Comparison of ENCODE assay signal across 1 mouse cellular context in the genomic region with DNA sequence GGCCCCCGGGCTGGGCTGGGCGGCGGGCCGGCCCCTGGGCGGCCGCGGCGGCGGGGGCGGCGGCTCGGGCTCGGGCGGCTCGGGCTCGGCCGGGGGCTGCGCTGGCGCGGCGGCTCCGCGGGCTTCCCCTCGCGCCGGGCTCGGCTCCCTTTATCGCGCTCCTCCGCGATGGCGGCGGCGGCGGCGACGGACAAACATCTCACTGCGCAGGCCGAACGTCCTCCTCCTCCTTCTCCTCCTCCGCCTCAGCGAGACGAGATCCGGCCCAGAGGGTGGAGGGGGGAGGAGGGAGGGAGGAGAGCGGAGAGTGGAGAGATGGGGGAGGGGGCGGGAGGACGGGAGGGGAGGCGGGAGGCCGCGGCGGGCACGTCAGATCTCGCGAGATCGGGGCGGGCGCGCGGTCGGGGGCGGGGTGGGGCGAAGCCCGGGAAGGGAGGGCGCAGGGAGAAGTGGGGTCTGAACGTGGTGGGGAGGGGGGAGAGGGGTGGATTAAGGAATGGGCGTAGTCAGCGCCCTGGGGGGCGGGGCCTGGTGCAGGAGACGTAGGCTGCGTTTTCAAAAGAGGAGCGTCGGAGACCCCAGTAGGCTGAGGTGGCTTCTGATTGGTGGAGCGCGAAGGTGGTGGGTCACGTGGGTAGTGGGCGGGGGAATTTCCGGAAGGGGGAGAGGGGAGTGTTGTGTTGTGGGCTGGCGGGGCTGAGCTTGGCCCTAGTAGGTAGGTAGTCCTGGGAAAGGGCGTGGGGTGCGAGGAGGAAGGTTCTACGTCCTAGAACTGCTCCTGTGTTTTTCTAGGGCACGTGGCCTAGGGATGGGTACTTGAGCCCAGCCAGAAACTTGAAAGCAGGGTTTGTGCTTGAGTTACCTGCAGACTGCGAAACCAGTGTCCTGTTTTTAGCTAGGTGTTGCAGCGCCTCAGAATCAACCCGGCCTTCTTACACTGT.
A peak's percentile ranks its signal among the peaks of the same experiment; 100 is the strongest.
TF ChIP-seq lines count a peak whose summit lies in the region.

A gene (minus strand): TSS at position 45 of the 941 bp plus-strand sequence.

TF ChIP-seq in MEL, 35 proteins besides CTCF, POLR2A, EP300 and RAD21 (continued from another document):
- TF ChIP-seq USF1 (IDR thresholded peaks at IDR 0.05; ENCODE audit: low read depth, low read length) = peak; percentile 98
- no peak for TF ChIP-seq GATA1 (IDR thresholded peaks at IDR 0.05; ENCODE audit: low read depth, low read length)
- TF ChIP-seq E2F4 (IDR thresholded peaks at IDR 0.05; ENCODE audit: borderline replicate concordance, low read depth, low read length) = no peak
- no peak for TF ChIP-seq KAT2A (conservative IDR thresholded peaks at IDR 0.05; ENCODE audit: low read depth, low read length)
- TF ChIP-seq CHD1 (IDR thresholded peaks at IDR 0.05; ENCODE audit: low read depth, low read length) = no peak
- TF ChIP-seq UBTF (IDR thresholded peaks at IDR 0.05; ENCODE audit: borderline replicate concordance, insufficient read depth, low read depth, low read length) = 0 out of 2 replicates have a peak, but pooled peaks have one; percentile 16
- no peak for TF ChIP-seq GABPA (IDR thresholded peaks at IDR 0.05; ENCODE audit: low read depth, low read length)
- TF ChIP-seq ZKSCAN1 (IDR thresholded peaks at IDR 0.05; ENCODE audit: low read depth, low read length) = no peak
- TF ChIP-seq RCOR1 (IDR thresholded peaks at IDR 0.05; ENCODE audit: low read depth, low read length) = no peak
- TF ChIP-seq ZNF384 (IDR thresholded peaks at IDR 0.05; ENCODE audit: low read depth, low read length) = no peak
- TF ChIP-seq TBP (IDR thresholded peaks at IDR 0.05; ENCODE audit: low read depth, low read length) = 0 out of 2 replicates have a peak, but pooled peaks have one; percentile 35
TF ChIP-seq in MEL: peak in this region for 17.
